Mouse (Mus musculus): Measurements from ENCODE around the gene Tnrc6c.

- no peak for TF ChIP-seq CTCF (conservative IDR thresholded peaks at IDR 0.05; ENCODE audit: insufficient read depth, insufficient read length, low read depth, low read length)
- no peak for TF ChIP-seq POLR2A (IDR thresholded peaks at IDR 0.05; ENCODE audit: low read depth, low read length)
Observed at GRCm38 (mm10) chr11:117639331-117639970, 14.6 kb upstream of the Tnrc6c start.

All from kidney, adult 2 months (tissue).